Mouse (Mus musculus) midbrain, postnatal 0 days (tissue): ENCODE results near the gene Abhd16a. TPM values are rescaled to one million over a fixed set of nuclear protein-coding genes. Genes with fewer than 3 reads are reported as not detected.

ENCODE experiments used
- ATAC-seq: fragments of 200-750 bp; cut with Nextera tagmentation; 2 replicates; pipeline ENCODE4 v1.8.0; 2017; ENCODE audit warnings: moderate number of reproducible peaks, mild to moderate bottlenecking, moderate TSS enrichment, moderate library complexity; ENCODE audit not compliant: low FRiP score
- DNase-seq: peaks from one replicate; pipeline ENCODE4 v3.0.0-alpha.2; 2015; ENCODE audit warnings: low spot score
- H3K27ac ChIP-seq: fragments of 300-500 bp; sonication (generic); 2 replicates; pipeline ENCODE4 v1.5.1; 2014; ENCODE audit warnings: low read depth, mild to moderate bottlenecking, low read length, mixed read lengths
- H3K27me3 ChIP-seq: fragments of 300-500 bp; sonication (generic); 2 replicates; pipeline ENCODE4 v1.6.1; 2014; ENCODE audit warnings: low read length, control low read depth, mixed read lengths; ENCODE audit not compliant: insufficient read depth
- H3K36me3 ChIP-seq: fragments of 300-500 bp; sonication (generic); 2 replicates; pipeline ENCODE4 v1.6.1; 2014; ENCODE audit warnings: low read length, control low read depth, mixed read lengths; ENCODE audit not compliant: insufficient read depth
- H3K4me1 ChIP-seq: fragments of 300-500 bp; sonication (generic); 2 replicates; pipeline ENCODE4 v1.6.1; 2014; ENCODE audit warnings: mild to moderate bottlenecking, control low read depth, antibody characterized with exemption, low read length, mixed read lengths; ENCODE audit not compliant: insufficient read depth
- H3K4me2 ChIP-seq: fragments of 300-500 bp; sonication (generic); 2 replicates; pipeline ENCODE4 v1.6.1; 2014; ENCODE audit warnings: low read depth, mild to moderate bottlenecking, low read length, mixed read lengths; ENCODE audit not compliant: poor library complexity, severe bottlenecking
- H3K4me3 ChIP-seq: fragments of 300-500 bp; sonication (generic); 2 replicates; pipeline ENCODE4 v1.5.1; 2014; ENCODE audit warnings: low read depth, mild to moderate bottlenecking, low read length, moderate library complexity
- H3K9ac ChIP-seq: fragments of 300-500 bp; sonication (generic); replicated peaks from 2 replicates; pipeline ENCODE4 v1.6.1; 2014; ENCODE audit warnings: mild to moderate bottlenecking, low read length, moderate library complexity, mixed read lengths; ENCODE audit not compliant: poor library complexity, severe bottlenecking
- H3K9me3 ChIP-seq: fragments of 300-500 bp; sonication (generic); 2 replicates; pipeline ENCODE4 v1.6.1; 2016; ENCODE audit warnings: low read length, control low read depth
- CTCF ChIP-seq: IDR thresholded peaks from 2 replicates; pipeline ENCODE4 v1.5.1; 2016; ENCODE audit warnings: antibody characterized with exemption, mild to moderate bottlenecking
- WGBS: fragments of 180-500 bp; shearing (Covaris S2); extraction: QIAGEN DNeasy Blood & Tissue Kit; methylation state at CpG from one replicate; pipeline ENCODE4 v1.1.7; 2014; 5-methylcytosine and 5-hydroxymethylcytosine counted together
- polyA plus RNA-seq: library from polyadenylated mRNA; unstranded; fragments of >200 nt; fragmentation: Nextera tagmentation; extraction: Ambion mirVana; gene quantifications from 2 replicates; pipeline ENCODE4 v1.2.1, GENCODE M21; 2015
- total RNA-seq: library from RNA; depleted of rRNA; stranded (reverse); fragments of >200 nt; gene quantifications from 2 replicates; pipeline ENCODE4 v1.2.3, GENCODE M21; 2014

Gene Abhd16a
- total and polyA plus RNA-seq, 2 experiments from 2014 or later: 98.9 to 122 TPM

GRCm38 (mm10) chr17:35139269-35139668, 50.2 kb downstream of the Abhd16a start:
- DNase-seq (no peak), ATAC-seq (no peak)
- Histone ChIP-seq H3K4me1 (no peaks in the 10 kb centered on the region), H3K9ac (no peak overlapping the region), H3K27me3 (no peaks in the 10 kb centered on the region), H3K4me2 (no peak overlapping the region), H3K36me3 (peaks cover 57% of the 10 kb centered on the region), H3K4me3 (no peak overlapping the region), H3K9me3 (no peaks in the 10 kb centered on the region), H3K27ac (no peak overlapping the region)
- no peak for TF ChIP-seq CTCF
- WGBS: 98% methylated on average over 3 of the region's 3 CpGs

GRCm38 (mm10) chr17:35140490-35140996, 51.5 kb downstream of the Abhd16a start:
- Histone ChIP-seq H3K9ac (no peak overlapping the region), H3K36me3 (peaks cover 70% of the 10 kb centered on the region), H3K27ac (no peak overlapping the region), H3K4me2 (no peak overlapping the region), H3K27me3 (no peaks in the 10 kb centered on the region), H3K4me1 (no peaks in the 10 kb centered on the region), H3K9me3 (no peaks in the 10 kb centered on the region), H3K4me3 (no peak overlapping the region)
- TF ChIP-seq CTCF: no peak
- WGBS: 83% methylated on average over 16 of the region's 16 CpGs
- DNase-seq (no peak), ATAC-seq (no peak)

GRCm38 (mm10) chr17:35141971-35142370, 52.9 kb downstream of the Abhd16a start:
- DNase-seq (no peak), ATAC-seq (no peak)
- H3K9ac ChIP-seq: no peak overlapping the region
- H3K27me3 ChIP-seq: no peaks in the 10 kb centered on the region
- no peak overlapping the region for H3K4me2 ChIP-seq
- no peak overlapping the region for H3K27ac ChIP-seq
- no peak overlapping the region for H3K4me3 ChIP-seq
- peaks cover 84% of the 10 kb centered on the region for H3K36me3 ChIP-seq
- no peak for TF ChIP-seq CTCF
- 84% methylated on average over 6 of the region's 6 CpGs for WGBS
- H3K4me1 ChIP-seq: no peaks in the 10 kb centered on the region
- H3K9me3 ChIP-seq: no peaks in the 10 kb centered on the region

- Histone ChIP-seq H3K9me3 (no peaks in the 10 kb centered on the region), H3K27ac (no peak overlapping the region), H3K36me3 (peaks cover 83% of the 10 kb centered on the region), H3K27me3 (no peaks in the 10 kb centered on the region), H3K9ac (no peak overlapping the region; the same call in 1 of the 2 replicates), H3K4me1 (no peaks in the 10 kb centered on the region), H3K4me3 (no peak overlapping the region), H3K4me2 (no peak overlapping the region)
- 87% methylated on average over 5 of the region's 5 CpGs for WGBS
- TF ChIP-seq CTCF: no peak
- ATAC-seq (no peak), DNase-seq (no peak)
Measured at GRCm38 (mm10) chr17:35146139-35146538, 57.1 kb downstream of the Abhd16a start.

GRCm38 (mm10) chr17:35147348-35147747, 58.3 kb downstream of the Abhd16a start:
- Histone ChIP-seq H3K4me3 (no peak overlapping the region), H3K4me1 (no peaks in the 10 kb centered on the region), H3K27ac (no peak overlapping the region), H3K27me3 (no peaks in the 10 kb centered on the region), H3K36me3 (peaks cover 81% of the 10 kb centered on the region), H3K9me3 (no peaks in the 10 kb centered on the region), H3K9ac (no peak overlapping the region), H3K4me2 (no peak overlapping the region)
- WGBS: 56% methylated on average over 3 of the region's 3 CpGs
- DNase-seq (no peak), ATAC-seq (no peak)
- no peak for TF ChIP-seq CTCF

GRCm38 (mm10) chr17:35147922-35148639, 59.0 kb downstream of the Abhd16a start:
- H3K9ac ChIP-seq: no peak overlapping the region
- no peaks in the 10 kb centered on the region for H3K27me3 ChIP-seq
- 61% methylated on average over 5 of the region's 5 CpGs for WGBS
- H3K4me3 ChIP-seq: no peak overlapping the region
- H3K4me2 ChIP-seq: no peak overlapping the region
- DNase-seq (no peak), ATAC-seq (no peak)
- no peak for TF ChIP-seq CTCF
- H3K36me3 ChIP-seq: peaks cover 81% of the 10 kb centered on the region
- no peaks in the 10 kb centered on the region for H3K4me1 ChIP-seq
- no peak overlapping the region; the same call in 1 of the 2 replicates for H3K27ac ChIP-seq
- no peaks in the 10 kb centered on the region for H3K9me3 ChIP-seq
